Mouse (Mus musculus) 3134 (cell line): ENCODE results near the gene Ap3d1.

ENCODE experiments used
- DNase-seq: peaks from one replicate; pipeline ENCODE4 v3.0.0-alpha.2; 2011; ENCODE audit warnings: low spot score; ENCODE audit not compliant: insufficient read length; ENCODE audit errors: extremely low read depth

Gene Ap3d1

GRCm38 (mm10) chr10:80705033-80705432 is 37.0 kb downstream of the Ap3d1 start:
- DNase-seq = no peak

- DNase-seq = no peak
Measured at GRCm38 (mm10) chr10:80704418-80704817, 37.6 kb downstream of the Ap3d1 start.

GRCm38 (mm10) chr10:80703643-80704042 is 38.4 kb downstream of the Ap3d1 start:
- DNase-seq = no peak

GRCm38 (mm10) chr10:80702536-80703390 is 39.3 kb downstream of the Ap3d1 start:
- DNase-seq = peak; percentile 97

DNA sequence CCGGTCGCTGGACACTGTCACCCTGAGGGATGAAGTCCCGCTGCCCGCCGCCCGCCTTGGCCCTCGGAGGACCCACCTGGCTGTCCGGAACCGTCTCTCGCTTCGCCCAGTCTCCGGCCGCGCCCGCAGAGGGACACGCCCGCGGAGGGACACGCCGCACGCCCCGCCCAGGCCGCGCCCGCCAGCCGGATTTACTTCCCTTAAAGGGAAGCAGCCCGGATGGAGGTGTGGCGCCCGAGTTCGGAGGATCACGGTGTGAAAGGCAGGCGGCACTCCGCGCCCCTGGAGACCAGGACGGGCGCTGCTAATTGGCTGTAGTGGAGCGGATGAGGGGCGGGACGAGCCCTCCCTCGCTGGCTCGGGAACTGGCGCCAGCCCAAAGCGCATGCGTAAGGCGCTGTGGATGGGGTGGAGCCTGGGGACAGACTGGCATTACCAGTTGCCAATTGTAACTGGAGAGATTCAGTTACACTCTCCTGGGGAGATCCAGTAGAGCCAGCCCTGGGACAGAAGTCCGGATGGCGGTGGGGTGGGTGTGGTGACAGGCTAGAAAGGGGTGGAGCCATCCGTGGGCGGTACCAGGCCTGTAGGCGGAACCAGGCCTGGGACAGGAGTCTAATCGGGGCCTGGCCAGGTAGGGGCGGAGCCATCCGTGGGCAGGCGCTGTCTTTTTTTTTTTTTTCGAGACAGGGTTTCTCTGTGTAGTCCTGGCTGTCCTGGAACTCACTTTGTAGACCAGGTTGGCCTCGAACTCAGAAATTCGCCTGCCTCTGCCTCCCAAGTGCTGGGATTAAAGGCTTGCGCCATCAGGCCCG is 40.1 kb downstream of the Ap3d1 start, which contains the start of the genes Mob3a and Izumo4:
Mob3a (minus strand) TSS at position 257 of the 815 bp plus-strand sequence.
Izumo4 (plus strand) TSS at position 464 of the 815 bp plus-strand sequence.
- DNase-seq = peak; percentile 100

DNA sequence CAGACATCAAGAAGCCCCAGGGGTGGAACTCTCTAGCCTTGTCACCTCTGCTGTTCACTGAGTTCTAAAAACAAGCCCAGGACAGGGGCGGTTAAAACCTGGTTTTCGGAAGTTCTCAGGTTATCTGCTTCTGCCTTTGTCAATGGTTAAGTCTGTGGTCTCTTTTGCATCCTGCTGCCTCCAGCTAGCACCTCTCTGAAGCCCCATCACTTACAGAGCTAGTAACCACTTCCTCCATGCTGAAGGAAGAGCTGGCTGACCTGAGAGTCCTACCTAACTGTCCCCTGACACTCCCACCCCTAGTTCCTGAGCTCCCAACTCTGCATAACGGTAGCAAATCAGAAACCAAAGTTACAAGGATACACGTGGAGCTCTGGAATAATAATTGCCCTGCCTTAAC is 41.3 kb downstream of the Ap3d1 start:
- DNase-seq = no peak

GRCm38 (mm10) chr10:80700038-80700504 is 42.0 kb downstream of the Ap3d1 start:
- no peak for DNase-seq

DNA sequence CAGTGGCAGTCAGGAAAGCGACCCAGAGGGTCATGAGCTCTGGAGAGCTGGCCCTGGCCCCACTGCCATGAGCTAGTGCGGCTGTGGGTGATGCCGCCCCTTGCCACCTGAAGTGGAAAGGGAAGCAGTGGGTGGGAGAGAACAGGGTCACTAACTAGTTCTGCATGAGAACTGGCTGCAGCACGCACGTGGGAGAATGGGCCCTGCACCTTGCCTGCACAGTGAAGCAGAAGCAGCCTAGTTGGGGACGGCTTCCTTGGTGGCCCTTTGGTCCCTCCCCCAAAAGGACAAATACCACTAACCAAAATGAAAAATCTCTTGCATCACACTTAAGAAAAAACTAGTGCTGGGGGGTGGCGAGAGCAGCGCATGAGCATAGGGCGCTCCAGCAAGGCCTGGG is 43.5 kb downstream of the Ap3d1 start:
- DNase-seq = no peak

DNA sequence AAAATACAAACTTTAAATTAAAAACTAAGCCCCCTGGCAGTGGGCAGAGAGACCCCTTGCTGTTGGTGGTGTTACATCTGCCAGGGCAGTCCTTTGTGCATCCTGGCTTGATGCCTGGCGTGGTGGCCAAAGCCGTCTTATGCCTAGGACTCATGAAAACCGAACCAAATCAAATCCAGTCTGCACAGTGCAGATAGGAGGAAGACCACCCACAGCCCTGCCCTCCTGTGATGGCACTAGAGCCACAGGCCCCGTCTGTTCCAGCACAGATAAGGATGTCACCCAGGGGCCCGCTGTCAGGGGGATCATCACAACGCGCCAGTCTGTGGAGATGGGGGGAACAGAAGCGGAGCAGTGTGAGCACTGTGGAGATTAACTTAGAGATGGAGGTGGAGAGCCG is 44.3 kb downstream of the Ap3d1 start:
- no peak for DNase-seq

GRCm38 (mm10) chr10:80697393-80697787 is 44.7 kb downstream of the Ap3d1 start:
- no peak for DNase-seq

DNA sequence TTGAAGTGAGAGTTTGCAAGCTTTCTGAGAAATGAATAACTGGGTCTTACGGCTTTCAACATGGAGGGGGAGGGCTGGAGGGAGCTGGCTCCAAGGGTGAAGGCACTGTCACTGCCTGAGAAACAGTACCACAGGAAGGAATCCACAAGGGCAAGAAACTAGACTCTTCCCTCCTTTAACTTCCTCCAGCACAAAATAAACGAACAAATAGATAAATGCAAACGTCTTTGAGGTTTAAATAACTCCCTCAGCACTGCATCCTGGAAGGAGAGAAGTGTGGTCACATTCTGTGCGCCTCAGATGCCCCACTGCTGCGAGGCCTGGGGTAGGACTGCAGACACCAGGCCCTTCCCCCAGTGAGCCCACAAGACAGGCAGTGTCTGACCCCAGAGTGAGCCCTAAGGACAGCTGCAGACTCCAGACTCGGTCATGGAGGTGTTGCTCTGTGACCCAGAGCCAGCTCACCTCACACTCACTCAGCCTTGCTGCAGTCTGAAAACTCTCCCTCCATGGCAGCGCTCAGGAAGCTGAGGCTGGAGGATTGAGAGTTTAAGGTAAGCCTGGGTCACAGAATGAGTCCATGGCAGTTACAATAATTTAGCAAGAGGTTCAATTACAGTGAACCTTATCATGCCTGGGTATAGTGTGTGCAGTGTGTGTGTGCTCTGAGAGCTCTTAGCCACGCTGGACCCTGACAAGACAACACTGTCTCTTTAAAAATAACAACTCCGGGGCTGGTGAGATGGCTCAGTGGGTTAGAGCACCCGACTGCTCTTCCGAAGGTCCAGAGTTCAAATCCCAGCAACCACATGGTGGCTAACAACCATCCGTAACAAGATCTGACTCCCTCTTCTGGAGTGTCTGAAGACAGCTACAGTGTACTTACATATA is 45.3 kb downstream of the Ap3d1 start:
- no peak for DNase-seq

- DNase-seq = no peak
Measured at GRCm38 (mm10) chr10:80695801-80696501, 46.1 kb downstream of the Ap3d1 start.

DNA sequence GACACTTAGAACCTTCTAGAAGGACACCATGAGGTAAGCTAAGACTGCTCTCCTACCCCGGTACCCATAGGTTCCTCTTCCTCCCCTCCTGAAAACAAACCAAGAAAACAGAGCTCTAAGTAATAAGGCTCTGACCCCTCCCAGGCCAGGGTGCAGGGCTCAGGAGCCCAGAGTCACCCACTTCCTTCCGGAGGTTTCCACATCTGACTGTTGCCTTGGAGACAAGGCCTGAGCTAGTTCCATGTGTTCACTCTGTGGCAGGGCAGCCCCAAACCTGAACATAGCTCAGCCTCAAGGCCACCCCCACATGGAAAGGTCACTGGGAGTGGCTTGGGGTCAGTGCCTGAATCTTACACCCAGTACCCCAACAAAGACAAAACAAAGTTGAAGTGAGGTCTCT is 46.9 kb downstream of the Ap3d1 start:
- DNase-seq = no peak

DNA sequence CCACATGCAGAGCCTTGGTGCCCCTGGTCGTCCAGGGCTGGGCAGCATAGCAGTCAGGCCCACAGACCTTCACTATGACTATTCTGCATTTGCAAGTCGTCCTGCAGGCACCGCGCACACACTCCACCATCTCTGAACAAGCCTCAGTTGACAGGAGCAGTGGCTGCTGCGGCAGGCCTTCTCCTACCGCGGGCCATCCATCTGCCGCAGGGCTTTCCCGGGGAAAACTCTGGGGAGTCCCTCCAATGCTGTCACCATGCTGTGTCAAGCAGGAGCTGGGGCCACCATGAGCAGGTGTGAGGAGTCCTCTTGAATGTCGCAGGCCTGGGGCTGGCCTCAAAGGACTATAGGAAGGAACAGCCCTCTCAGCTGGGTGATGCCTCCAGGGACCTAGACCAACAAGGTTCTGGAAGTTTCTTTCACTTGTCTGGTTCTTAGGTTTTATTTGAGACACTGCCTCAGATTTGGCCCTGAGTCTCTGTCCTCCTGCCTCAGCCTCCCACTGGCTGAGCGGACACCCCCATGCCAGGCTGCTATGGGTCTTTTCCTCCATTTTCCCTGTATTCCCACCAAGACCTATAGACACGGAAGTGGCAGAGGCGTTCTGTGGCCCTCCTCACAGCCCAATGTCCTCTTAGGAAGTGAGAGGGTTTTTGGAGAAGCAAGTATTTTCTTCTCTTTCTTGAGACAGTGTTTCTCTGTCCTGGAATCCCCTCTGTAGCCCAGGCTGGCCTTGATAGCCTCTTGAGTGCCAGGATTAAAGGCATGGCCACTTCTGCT is 47.7 kb downstream of the Ap3d1 start:
- DNase-seq = no peak

GRCm38 (mm10) chr10:80693401-80694045 is 48.5 kb downstream of the Ap3d1 start:
- no peak for DNase-seq

DNA sequence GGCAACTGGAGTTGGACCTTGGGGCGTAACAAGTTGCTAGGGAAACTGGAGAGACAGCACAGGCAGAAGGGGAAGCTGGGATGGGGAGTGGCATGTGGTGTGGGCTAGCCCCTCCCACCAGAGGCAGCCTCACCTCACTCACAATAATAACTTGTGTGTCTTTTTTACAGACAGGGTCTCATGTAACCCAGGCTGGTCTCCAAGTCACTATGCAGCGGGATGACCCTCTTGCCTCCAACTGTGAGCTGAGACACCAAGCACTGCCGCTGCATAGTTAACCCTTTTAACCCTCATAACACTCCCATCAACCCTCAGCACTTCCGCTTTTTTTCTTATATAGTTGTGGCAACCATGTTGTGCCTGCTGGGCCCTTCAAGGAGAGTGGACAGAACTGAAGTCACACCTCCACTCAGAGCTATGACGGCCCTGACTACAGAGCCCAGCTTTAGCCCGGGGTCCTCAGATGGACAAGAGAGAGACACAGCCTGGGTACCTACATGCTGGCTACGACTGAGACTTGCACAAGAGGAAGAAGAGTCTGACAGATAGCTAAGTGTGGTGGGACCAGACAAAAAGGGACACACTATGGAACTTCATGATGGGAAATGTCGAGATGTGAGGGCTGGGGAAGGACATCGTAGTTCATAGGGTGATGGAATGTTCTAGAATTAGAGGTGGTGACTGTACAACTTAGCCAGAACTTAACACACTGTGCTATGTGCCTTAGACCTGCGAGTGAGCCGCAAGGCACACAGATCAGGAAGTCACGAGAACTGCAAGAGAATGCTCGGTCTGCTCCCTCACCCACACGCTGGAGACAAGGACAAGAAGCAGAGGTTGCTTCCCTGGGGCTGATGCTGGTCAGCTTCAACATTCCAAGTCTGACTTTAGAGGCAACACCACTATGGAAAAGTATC is 49.6 kb downstream of the Ap3d1 start:
- DNase-seq = no peak

DNA sequence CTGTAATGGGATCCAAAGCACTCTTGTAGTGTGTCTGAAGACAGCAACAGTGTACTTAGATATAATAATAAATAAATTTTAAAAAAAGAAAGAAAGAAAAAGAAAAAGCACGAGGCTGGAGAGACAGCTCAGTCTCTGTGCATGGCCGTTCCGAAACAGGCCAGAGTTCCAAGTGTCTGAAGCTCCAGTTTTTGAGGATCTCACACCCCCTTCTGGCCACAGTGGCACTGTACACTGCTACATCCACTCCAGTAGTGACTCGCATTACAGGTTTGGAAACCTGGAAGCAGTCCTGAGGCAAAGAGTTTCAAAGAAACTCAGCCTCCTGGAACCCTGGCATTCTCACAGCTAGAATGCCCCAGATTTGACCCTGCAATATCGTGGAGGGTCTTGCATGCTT is 54.2 kb downstream of the Ap3d1 start:
- no peak for DNase-seq

- no peak for DNase-seq
Measured at GRCm38 (mm10) chr10:80686617-80687016, 55.4 kb downstream of the Ap3d1 start.
